Mouse (Mus musculus) fibroblast of lung, adult 2 months (primary cell): ENCODE results near the gene Washc1.
A peak's percentile ranks its signal among the peaks of the same experiment; 100 is the strongest.
"Not testable (repeated sequence)": the region's sequence is repeated elsewhere in the genome, so short reads cannot be mapped to it uniquely, and the experiment has no call there.

ENCODE experiments used
- DNase-seq: peaks from one replicate; pipeline ENCODE4 v3.0.0-alpha.2; 2011; ENCODE audit warnings: low read depth

Gene Washc1

GRCm38 (mm10) chr17:66111402-66111959, at the start of gene Washc1:
Washc1 (plus strand) TSS chr17:66111545.
- DNase-seq: peak; percentile 70

GRCm38 (mm10) chr17:66065115-66065514, 46.2 kb upstream of the Washc1 start:
- no peak for DNase-seq

GRCm38 (mm10) chr17:66069036-66069435, 42.3 kb upstream of the Washc1 start:
- not testable (repeated sequence) for DNase-seq

- DNase-seq: no peak
Observed at GRCm38 (mm10) chr17:66073971-66074370, 37.4 kb upstream of the Washc1 start.

- no peak for DNase-seq
Observed at GRCm38 (mm10) chr17:66075827-66076173, 35.5 kb upstream of the Washc1 start.

- DNase-seq: no peak
Observed at GRCm38 (mm10) chr17:66076174-66076927, 35.0 kb upstream of the Washc1 start.

- peak; percentile 87 for DNase-seq
Observed at GRCm38 (mm10) chr17:66076934-66077333, 34.4 kb upstream of the Washc1 start, which contains the start of gene Ankrd12. Ankrd12 (minus strand) TSS chr17:66077089.

GRCm38 (mm10) chr17:66077437-66077850, 33.9 kb upstream of the Washc1 start:
- no peak for DNase-seq

GRCm38 (mm10) chr17:66084486-66084885, 26.9 kb upstream of the Washc1 start:
- DNase-seq: no peak

- no peak for DNase-seq
Observed at GRCm38 (mm10) chr17:66085038-66085437, 26.3 kb upstream of the Washc1 start.

GRCm38 (mm10) chr17:66090251-66090650, 21.1 kb upstream of the Washc1 start:
- DNase-seq: no peak

GRCm38 (mm10) chr17:66091392-66091791, 20.0 kb upstream of the Washc1 start:
- DNase-seq: no peak

GRCm38 (mm10) chr17:66092065-66092464, 19.3 kb upstream of the Washc1 start:
- no peak for DNase-seq

- DNase-seq: no peak
Observed at GRCm38 (mm10) chr17:66092664-66093063, 18.7 kb upstream of the Washc1 start.

- DNase-seq: no peak
Observed at GRCm38 (mm10) chr17:66100566-66101379, 10.6 kb upstream of the Washc1 start.

- DNase-seq: peak; percentile 91
Observed at GRCm38 (mm10) chr17:66101380-66102330, 9.7 kb upstream of the Washc1 start, which contains the start of gene Ndufv2. Ndufv2 (minus strand) TSS chr17:66101559.

- DNase-seq: no peak
Observed at GRCm38 (mm10) chr17:66104076-66104475, 7.3 kb upstream of the Washc1 start.

GRCm38 (mm10) chr17:66106601-66107267, 4.6 kb upstream of the Washc1 start:
- DNase-seq: no peak

GRCm38 (mm10) chr17:66107466-66107865, 3.9 kb upstream of the Washc1 start:
- no peak for DNase-seq

GRCm38 (mm10) chr17:66108198-66108597, 3.1 kb upstream of the Washc1 start:
- DNase-seq: no peak

- DNase-seq: no peak
Observed at GRCm38 (mm10) chr17:66110746-66111145, 599 bp upstream of the Washc1 start.
